Mouse (Mus musculus) subcutaneous adipose tissue, adult 2 months (tissue): ENCODE measurements around the gene Gm11397. TPM values are rescaled to one million over a fixed set of nuclear protein-coding genes. Genes with fewer than 3 reads are reported as not detected.

Experiments
- polyA plus RNA-seq: library from polyadenylated mRNA; depleted of rRNA; stranded (reverse); fragments of >200 nt; gene quantifications from 2 replicates; pipeline ENCODE4 v1.2.3, GENCODE M21; 2012; ENCODE audit warnings: low replicate concordance; rRNA removed

Gm11397 gene
- polyA plus RNA-seq = not detected in 2 replicates

DNA sequence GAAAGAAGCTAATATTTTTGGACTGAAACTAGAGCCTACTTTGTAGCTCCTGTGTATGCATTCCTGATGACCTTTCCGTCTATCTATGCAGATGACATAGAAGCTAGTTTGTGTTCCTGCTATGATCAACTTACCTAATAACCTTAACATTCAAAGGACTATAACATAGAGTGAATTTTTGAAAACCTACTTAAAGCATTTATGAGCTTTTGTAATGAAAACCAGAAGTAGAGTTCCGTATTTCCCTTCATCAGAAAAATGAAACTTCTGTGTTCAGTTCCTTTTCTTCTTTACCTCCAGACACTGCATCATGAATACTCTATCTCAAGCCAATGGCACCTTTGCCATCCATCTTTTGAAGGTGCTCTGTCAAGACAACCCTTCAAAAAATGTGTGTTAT, at the start of gene Gm11397:
Gene Gm11397 (plus strand): TSS at position 301 of the 400 bp plus-strand sequence.

Other genes starting within 250 kb of the Gm11397 start
- gene Serpinb9c, start 236.0 kb upstream of the Gm11397 start, polyA plus RNA-seq = not detected in 2 replicates
- gene Serpinb9d, start 202.8 kb upstream of the Gm11397 start, polyA plus RNA-seq = not detected in 2 replicates
- gene Serpinb9e, start 146.1 kb upstream of the Gm11397 start, polyA plus RNA-seq = not detected in 2 replicates
- gene Serpinb9f, start 71.7 kb upstream of the Gm11397 start, polyA plus RNA-seq = not detected in 2 replicates
- gene Serpinb9g, start 89.0 kb downstream of the Gm11397 start, polyA plus RNA-seq = not detected in 2 replicates